Mouse (Mus musculus): ENCODE data around the gene Erbb3. TPM values are rescaled to one million over a fixed set of nuclear protein-coding genes. Genes with fewer than 3 reads are reported as not detected.

Erbb3 gene
- polyA plus RNA-seq, 1 experiment from 2014 or later, result 14.8 TPM

DNA sequence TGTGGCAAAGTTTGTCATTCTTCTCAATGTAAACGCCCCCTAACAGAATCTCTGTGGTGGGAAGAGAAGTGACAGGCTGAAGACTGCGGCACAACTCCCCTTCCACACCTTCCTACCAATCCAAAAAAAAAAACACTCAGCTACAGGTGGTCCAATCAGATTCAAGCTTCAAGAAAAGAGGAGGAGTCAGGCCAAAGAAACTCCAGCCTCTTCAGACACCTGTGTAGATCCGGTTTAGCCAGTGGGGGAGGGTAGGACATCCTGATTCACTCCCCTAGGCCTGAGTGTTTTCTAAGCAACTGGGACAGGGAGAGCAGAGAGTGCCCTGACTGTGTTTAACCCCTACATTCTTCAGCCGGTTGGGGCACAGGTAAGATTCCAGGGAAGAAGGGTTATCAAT is 5.1 kb downstream of the Erbb3 start:
- 0 out of 2 replicates have a peak overlapping the region, but pooled peaks have one; percentile 48 for H3K27ac ChIP-seq
- peaks cover 24% of the 10 kb centered on the region for H3K4me1 ChIP-seq
- 0 out of 2 replicates have a peak, but pooled peaks have one; percentile 29 for ATAC-seq (ENCODE audit: insufficient number of reproducible peaks, insufficient read depth, low FRiP score, low TSS enrichment, low read depth)
- H3K36me3 ChIP-seq, result 0 out of 2 replicates have a peak, but pooled peaks cover 5% of the 10 kb centered on the region
- WGBS, result 16% methylated on average over 4 of the region's 4 CpGs
- H3K9me3 ChIP-seq, result no peaks in the 10 kb centered on the region
- H3K4me2 ChIP-seq, result peak overlapping the region; percentile 32
- no peak overlapping the region for H3K4me3 ChIP-seq
- H3K27me3 ChIP-seq, result peaks cover 40% of the 10 kb centered on the region
- H3K9ac ChIP-seq, result no peak overlapping the region

- Histone ChIP-seq H3K4me3 (no peak overlapping the region), H3K27ac (peak overlapping the region; percentile 48; the same call in 1 of the 2 replicates)
Measured at GRCm38 (mm10) chr10:128583644-128584043, 5.8 kb downstream of the Erbb3 start.

GRCm38 (mm10) chr10:128579731-128580130 is 9.7 kb downstream of the Erbb3 start:
- WGBS, result 61% methylated on average over 4 of the region's 4 CpGs
- peaks cover 17% of the 10 kb centered on the region; the same call in 1 of the 2 replicates for H3K36me3 ChIP-seq
- no peak overlapping the region for H3K27ac ChIP-seq
- H3K9ac ChIP-seq, result no peak overlapping the region
- H3K9me3 ChIP-seq, result no peaks in the 10 kb centered on the region
- no peak overlapping the region for H3K4me2 ChIP-seq
- peaks cover 7% of the 10 kb centered on the region; the same call in 1 of the 2 replicates for H3K27me3 ChIP-seq
- H3K4me1 ChIP-seq, result peaks cover 9% of the 10 kb centered on the region
- no peak overlapping the region for H3K4me3 ChIP-seq
- ATAC-seq (ENCODE audit: insufficient number of reproducible peaks, insufficient read depth, low FRiP score, low TSS enrichment, low read depth), result no peak

More at GRCm38 (mm10) chr10:128583644-128584043, 5.8 kb downstream of the Erbb3 start:
- Histone ChIP-seq H3K36me3 (0 out of 2 replicates have a peak, but pooled peaks cover 5% of the 10 kb centered on the region), H3K4me2 (peak overlapping the region; percentile 32; the same call in 1 of the 2 replicates), H3K9me3 (no peaks in the 10 kb centered on the region), H3K27me3 (peaks cover 32% of the 10 kb centered on the region), H3K4me1 (peaks cover 18% of the 10 kb centered on the region), H3K9ac (peak overlapping the region; percentile 21; the same call in 1 of the 2 replicates)
- WGBS, result 47% methylated on average over 7 of the region's 7 CpGs
- ATAC-seq (ENCODE audit: insufficient number of reproducible peaks, insufficient read depth, low FRiP score, low TSS enrichment, low read depth), result no peak

- H3K27me3 ChIP-seq, result peaks cover 7% of the 10 kb centered on the region; the same call in 1 of the 2 replicates
- no peak overlapping the region for H3K4me2 ChIP-seq
- H3K27ac ChIP-seq, result no peak overlapping the region
- H3K9ac ChIP-seq, result no peak overlapping the region
- peaks cover 17% of the 10 kb centered on the region; the same call in 1 of the 2 replicates for H3K36me3 ChIP-seq
- ATAC-seq (ENCODE audit: insufficient number of reproducible peaks, insufficient read depth, low FRiP score, low TSS enrichment, low read depth), result no peak
- no peaks in the 10 kb centered on the region for H3K9me3 ChIP-seq
- H3K4me3 ChIP-seq, result no peak overlapping the region
- 85% methylated on average over 3 of the region's 3 CpGs for WGBS
- peaks cover 9% of the 10 kb centered on the region for H3K4me1 ChIP-seq
Measured at GRCm38 (mm10) chr10:128579298-128579697, 10.2 kb downstream of the Erbb3 start.

DNA sequence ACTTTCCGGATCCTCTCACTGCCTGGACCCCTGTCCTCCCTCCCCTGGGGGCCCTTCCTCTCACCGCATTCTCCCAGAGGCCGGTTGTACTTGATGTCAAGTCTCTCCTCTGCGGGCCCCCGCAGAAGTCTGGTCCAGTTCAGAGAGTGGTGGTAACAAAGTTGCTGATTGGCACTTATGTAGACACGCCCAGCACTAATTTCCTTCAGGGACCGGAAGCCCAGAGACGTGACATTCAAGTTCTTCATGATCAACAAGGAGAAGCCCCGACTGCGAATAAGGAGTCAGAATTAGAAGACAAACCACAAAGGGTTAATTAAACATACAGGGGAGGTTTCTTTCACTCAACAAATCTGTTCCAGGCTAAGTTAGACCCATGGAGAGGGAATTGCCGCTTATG is 11.1 kb downstream of the Erbb3 start:
- no peak for ATAC-seq (ENCODE audit: insufficient number of reproducible peaks, insufficient read depth, low FRiP score, low TSS enrichment, low read depth)
- peaks cover 17% of the 10 kb centered on the region; the same call in 1 of the 2 replicates for H3K36me3 ChIP-seq
- 67% methylated on average over 11 of the region's 11 CpGs for WGBS
- H3K27me3 ChIP-seq, result no peaks in the 10 kb centered on the region
- H3K27ac ChIP-seq, result no peak overlapping the region
- H3K4me3 ChIP-seq, result no peak overlapping the region
- no peak overlapping the region for H3K9ac ChIP-seq
- H3K4me2 ChIP-seq, result no peak overlapping the region
- no peaks in the 10 kb centered on the region for H3K4me1 ChIP-seq
- H3K9me3 ChIP-seq, result no peaks in the 10 kb centered on the region

DNA sequence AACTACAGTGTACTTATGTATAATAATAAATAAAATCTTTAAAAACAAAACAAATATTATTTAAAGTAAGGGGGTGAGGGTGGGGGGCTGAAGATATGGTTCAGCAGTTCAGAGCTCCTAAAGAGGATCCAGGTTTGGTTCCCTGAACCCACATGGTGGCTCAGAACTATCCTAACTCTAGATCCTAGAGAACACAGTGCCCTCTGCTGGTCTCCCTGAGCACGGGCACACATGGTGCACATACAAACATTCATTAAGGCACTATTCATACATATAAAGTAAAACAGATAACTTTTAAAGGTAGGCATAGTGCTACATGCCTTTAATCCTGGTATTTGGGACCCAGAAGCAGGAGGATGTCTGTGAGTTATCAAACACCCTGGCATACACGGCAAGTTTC is 14.4 kb downstream of the Erbb3 start:
- H3K27ac ChIP-seq, result no peak overlapping the region
- 93% methylated on average over 2 of the region's 2 CpGs for WGBS
- no peaks in the 10 kb centered on the region for H3K4me1 ChIP-seq
- no peak overlapping the region for H3K9ac ChIP-seq
- H3K4me3 ChIP-seq, result no peak overlapping the region
- no peak for ATAC-seq (ENCODE audit: insufficient number of reproducible peaks, insufficient read depth, low FRiP score, low TSS enrichment, low read depth)
- peaks cover 24% of the 10 kb centered on the region; the same call in 1 of the 2 replicates for H3K36me3 ChIP-seq
- H3K9me3 ChIP-seq, result no peaks in the 10 kb centered on the region
- H3K27me3 ChIP-seq, result no peaks in the 10 kb centered on the region
- no peak overlapping the region for H3K4me2 ChIP-seq

DNA sequence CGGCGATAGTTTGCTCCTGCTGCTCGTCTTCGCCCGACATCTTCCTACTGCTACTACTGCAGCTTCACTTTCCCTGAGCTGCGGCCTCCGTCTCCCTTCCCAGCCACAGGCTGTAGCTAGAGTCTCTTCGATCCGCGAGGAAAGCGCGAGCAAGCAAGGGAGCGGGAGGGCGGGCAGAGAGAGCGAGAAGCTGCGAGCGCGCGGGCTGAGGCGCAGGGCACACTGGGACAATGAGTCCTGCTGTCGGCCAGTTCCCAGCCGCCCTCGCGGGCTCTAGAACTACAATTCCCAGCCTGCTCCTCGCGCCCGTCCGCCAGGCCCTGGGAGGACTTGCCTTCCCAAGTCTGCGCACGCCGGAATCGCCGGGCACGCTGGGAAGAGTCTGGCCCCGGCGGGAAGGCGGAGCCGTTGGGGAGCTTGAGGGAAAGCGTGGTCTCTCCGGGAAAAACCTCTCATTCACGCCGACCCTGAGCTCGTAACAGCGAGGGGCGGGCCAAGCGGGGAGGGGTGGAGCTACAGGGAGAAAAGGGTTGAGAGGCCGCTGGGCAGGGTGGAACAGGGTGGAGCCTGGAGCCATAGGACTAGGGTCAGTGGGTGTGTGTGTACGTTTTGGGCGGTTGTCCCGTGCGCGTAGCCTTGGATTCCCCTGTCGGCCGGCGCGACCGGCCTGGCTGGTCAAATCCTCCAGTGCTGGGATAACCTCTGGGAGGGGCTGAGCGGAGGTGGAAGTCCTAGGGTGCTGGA is 23.5 kb downstream of the Erbb3 start, which contains the start of gene Pa2g4:
TSS of gene Pa2g4 (minus strand) at position 200 of the 744 bp plus-strand sequence.
- peak within 1 kb of the TSS; percentile 91 for H3K9ac ChIP-seq
- ATAC-seq (ENCODE audit: insufficient number of reproducible peaks, insufficient read depth, low FRiP score, low TSS enrichment, low read depth), result peak; percentile 97
- peaks cover 34% of the 10 kb centered on the region for H3K36me3 ChIP-seq
- H3K4me2 ChIP-seq, result peak within 1 kb of the TSS; percentile 92
- H3K9me3 ChIP-seq, result no peaks in the 10 kb centered on the region
- H3K4me1 ChIP-seq, result peaks cover 21% of the 10 kb centered on the region
- WGBS, result under 1% methylated on average over 58 of the region's 58 CpGs
- H3K27ac ChIP-seq, result peak within 1 kb of the TSS; percentile 91
- peak within 1 kb of the TSS; percentile 95 for H3K4me3 ChIP-seq
- H3K27me3 ChIP-seq, result no peaks in the 10 kb centered on the region

DNA sequence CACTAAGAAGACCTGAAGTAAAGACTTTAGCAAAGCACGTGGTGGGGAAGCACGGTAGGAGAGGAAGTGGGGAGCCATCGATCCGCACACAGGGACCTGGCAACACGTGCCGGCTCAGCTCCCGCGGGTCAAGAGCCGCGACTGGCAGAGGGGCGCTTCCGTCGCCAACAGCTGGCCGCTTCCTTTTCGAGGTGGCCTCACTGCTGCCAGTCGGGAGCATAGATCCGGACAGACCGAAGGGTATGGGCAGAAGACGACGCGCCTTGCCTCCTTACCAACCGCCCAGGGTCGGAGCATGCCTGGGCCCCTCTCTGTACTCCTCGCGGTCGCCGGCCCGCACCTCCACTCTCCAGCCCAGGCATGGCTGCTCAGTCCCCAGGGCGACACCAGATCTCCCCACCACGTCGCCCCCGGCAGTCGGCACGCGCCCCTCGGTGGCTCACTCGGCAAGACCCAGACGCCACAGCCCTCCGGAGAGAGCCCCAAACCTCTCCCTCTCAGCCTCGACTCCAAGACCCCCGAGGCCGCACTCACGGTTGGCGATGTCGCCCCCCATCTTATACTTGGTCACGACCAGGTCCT is 24.2 kb downstream of the Erbb3 start:
- Histone ChIP-seq H3K4me2 (peak overlapping the region; percentile 92), H3K27me3 (no peaks in the 10 kb centered on the region), H3K9me3 (no peaks in the 10 kb centered on the region), H3K27ac (peak overlapping the region; percentile 91), H3K9ac (peak overlapping the region; percentile 91), H3K36me3 (peaks cover 39% of the 10 kb centered on the region), H3K4me3 (peak overlapping the region; percentile 95), H3K4me1 (peaks cover 21% of the 10 kb centered on the region)
- WGBS, result under 1% methylated on average over 46 of the region's 46 CpGs
- ATAC-seq (ENCODE audit: insufficient number of reproducible peaks, insufficient read depth, low FRiP score, low TSS enrichment, low read depth), result 0 out of 2 replicates have a peak, but pooled peaks have one; percentile 5

DNA sequence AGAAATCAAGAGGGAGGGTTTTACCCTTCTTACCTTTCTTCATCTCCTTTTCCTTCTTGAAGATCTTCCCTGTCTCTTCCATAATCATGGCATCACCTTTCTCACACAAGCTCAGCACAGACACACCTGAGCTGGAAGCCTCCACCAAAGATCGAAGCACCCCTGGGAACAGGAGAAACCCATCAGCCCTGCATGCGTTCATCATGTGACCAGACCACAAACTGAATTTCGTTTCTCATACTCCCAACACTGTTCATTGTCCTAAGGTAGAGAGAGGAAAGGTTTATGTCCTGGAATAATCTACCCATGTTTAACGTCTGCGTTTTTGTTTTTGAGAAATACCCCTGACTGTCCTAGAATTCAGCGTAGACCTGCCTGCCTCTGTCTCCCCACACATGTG is 25.9 kb downstream of the Erbb3 start:
- H3K4me3 ChIP-seq, result peak overlapping the region; percentile 95
- no peaks in the 10 kb centered on the region for H3K9me3 ChIP-seq
- H3K27me3 ChIP-seq, result no peaks in the 10 kb centered on the region
- peak overlapping the region; percentile 44 for H3K9ac ChIP-seq
- ATAC-seq (ENCODE audit: insufficient number of reproducible peaks, insufficient read depth, low FRiP score, low TSS enrichment, low read depth), result no peak
- no peak overlapping the region for H3K27ac ChIP-seq
- peaks cover 54% of the 10 kb centered on the region for H3K36me3 ChIP-seq
- 90% methylated on average over 6 of the region's 6 CpGs for WGBS
- peak overlapping the region; percentile 92 for H3K4me2 ChIP-seq
- peaks cover 21% of the 10 kb centered on the region for H3K4me1 ChIP-seq

GRCm38 (mm10) chr10:128556963-128557362 is 32.5 kb downstream of the Erbb3 start:
- Histone ChIP-seq H3K27ac (no peak overlapping the region; the same call in 1 of the 2 replicates), H3K9me3 (no peaks in the 10 kb centered on the region), H3K9ac (no peak overlapping the region), H3K4me3 (no peak overlapping the region), H3K4me1 (no peaks in the 10 kb centered on the region), H3K4me2 (no peak overlapping the region), H3K27me3 (no peaks in the 10 kb centered on the region), H3K36me3 (peaks cover 50% of the 10 kb centered on the region)
- WGBS, result 63% methylated on average over 6 of the region's 6 CpGs
- ATAC-seq (ENCODE audit: insufficient number of reproducible peaks, insufficient read depth, low FRiP score, low TSS enrichment, low read depth), result no peak

DNA sequence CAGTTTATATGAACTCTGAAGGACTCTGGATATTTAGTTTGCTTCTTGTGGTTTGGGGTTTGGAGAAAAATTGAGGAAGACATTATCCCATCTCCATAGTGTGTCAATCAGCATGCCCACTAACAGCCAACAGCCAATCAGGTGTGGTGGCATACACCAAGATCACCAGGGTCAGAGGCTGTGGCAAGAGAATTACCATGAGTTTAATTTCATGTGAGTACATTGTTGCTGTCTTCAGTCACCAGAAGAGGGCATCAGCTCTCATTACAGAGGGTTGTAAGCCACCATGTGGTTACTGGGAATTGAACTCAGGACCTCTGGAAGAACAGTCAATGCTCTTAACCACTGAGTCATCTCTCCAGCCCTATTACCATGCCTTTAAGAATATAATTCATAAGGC is 33.2 kb downstream of the Erbb3 start:
- Histone ChIP-seq H3K36me3 (peaks cover 44% of the 10 kb centered on the region), H3K27me3 (no peaks in the 10 kb centered on the region), H3K9ac (no peak overlapping the region), H3K9me3 (no peaks in the 10 kb centered on the region), H3K4me2 (no peak overlapping the region), H3K27ac (no peak overlapping the region), H3K4me1 (no peaks in the 10 kb centered on the region), H3K4me3 (no peak overlapping the region)
- ATAC-seq (ENCODE audit: insufficient number of reproducible peaks, insufficient read depth, low FRiP score, low TSS enrichment, low read depth), result no peak

All from embryonic facial prominence, embryonic 13.5 days (tissue).